Mouse (Mus musculus) heart, adult 10 weeks (tissue): ENCODE data around the gene Clec2d. TPM values are rescaled to one million over a fixed set of nuclear protein-coding genes. Genes with fewer than 3 reads are reported as not detected.

ENCODE experiments used
- polyA plus RNA-seq: library from polyadenylated mRNA; stranded (reverse); fragments of 350-450 nt; fragmentation: Illumina TruSeq; extraction: RNeasy Lipid Tissue Mini Kit (QIAGEN cat#74804); gene quantifications from one replicate; pipeline ENCODE4 v1.2.3, GENCODE M21; 2014; ENCODE audit warnings: low read depth, low replicate concordance

Gene Clec2d
- polyA plus RNA-seq, result 37.2 TPM

GRCm38 (mm10) chr6:129180403-129181169 is at the start of gene Clec2d:
Gene Clec2d (plus strand): TSS chr6:129180615.

Other genes with a start within 250 kb of the Clec2d start
- gene Clec2g, start 246.2 kb upstream of the Clec2d start, polyA plus RNA-seq, result not detected
- not detected for gene Klrb1f, start 134.7 kb upstream of the Clec2d start, polyA plus RNA-seq
- 0.29 TPM for gene Clec2e, start 79.7 kb upstream of the Clec2d start, polyA plus RNA-seq
- gene Cd69, start 94.8 kb downstream of the Clec2d start, polyA plus RNA-seq, result not detected
- gene 4922502D21Rik, start 151.2 kb downstream of the Clec2d start, polyA plus RNA-seq, result not detected
- 1.8 TPM for gene Clec12a, start 162.1 kb downstream of the Clec2d start, polyA plus RNA-seq
- gene Clec12b, start 205.3 kb downstream of the Clec2d start, polyA plus RNA-seq, result 2.3 TPM
- gene Clec1b, start 216.7 kb downstream of the Clec2d start, polyA plus RNA-seq, result 0.65 TPM
- not detected for gene Clec9a, start 228.2 kb downstream of the Clec2d start, polyA plus RNA-seq